Mouse (Mus musculus) gastrocnemius, postnatal 10 days (tissue): ENCODE measurements around the gene Cutc. TPM values are rescaled to one million over a fixed set of nuclear protein-coding genes. Genes with fewer than 3 reads are reported as not detected.

Experiments used
- DNase-seq: peaks from one replicate; pipeline ENCODE4 v3.0.0; 2021; ENCODE audit warnings: mixed read lengths
- total RNA-seq, 2 experiments: library from RNA; stranded (reverse); gene quantifications; 2 replicates each; pipeline ENCODE4 v1.2.3; 2021

Gene Cutc
- total RNA-seq, 2 experiments from 2014 or later = 10.3 to 11.3 TPM

DNA sequence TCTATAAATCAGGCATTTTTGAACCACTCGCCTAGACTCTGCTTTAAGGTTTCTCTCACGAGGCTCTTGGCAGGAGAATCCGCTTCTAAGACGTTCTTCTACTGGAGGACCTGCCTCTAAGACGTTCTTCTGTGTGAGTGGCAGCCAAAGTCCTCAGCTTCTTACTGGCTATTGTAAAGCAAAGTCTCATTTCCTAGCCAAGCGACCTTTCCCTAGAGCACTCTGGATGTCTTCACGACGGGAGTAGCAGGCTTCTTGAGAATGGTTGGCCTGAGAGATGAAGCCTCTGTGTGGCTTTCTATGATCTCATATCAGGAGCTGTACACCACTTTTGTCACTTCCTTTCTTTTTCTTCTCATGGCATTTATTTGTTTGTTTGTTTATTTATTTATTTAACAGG, 42.7 kb downstream of the Cutc start:
- DNase-seq = no peak

DNA sequence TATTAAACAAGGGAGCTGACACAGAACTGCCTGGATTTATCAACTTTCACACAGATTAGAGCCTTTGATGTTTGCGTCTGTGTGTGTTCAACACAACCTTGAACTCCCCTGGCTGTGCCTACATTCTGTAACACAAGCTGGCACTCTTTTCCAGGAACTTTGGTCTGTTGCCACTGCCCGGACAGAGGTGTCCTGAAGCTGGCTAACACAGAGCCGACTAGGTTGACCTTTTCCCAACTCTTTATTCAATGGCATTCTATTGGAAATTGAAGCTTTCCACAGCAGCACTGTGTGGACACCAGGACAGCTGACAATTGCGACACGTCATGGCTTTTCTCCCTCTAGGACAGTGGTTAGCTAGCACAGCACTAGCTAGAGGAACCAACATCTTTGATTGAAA, 44.4 kb downstream of the Cutc start:
- DNase-seq = no peak

DNA sequence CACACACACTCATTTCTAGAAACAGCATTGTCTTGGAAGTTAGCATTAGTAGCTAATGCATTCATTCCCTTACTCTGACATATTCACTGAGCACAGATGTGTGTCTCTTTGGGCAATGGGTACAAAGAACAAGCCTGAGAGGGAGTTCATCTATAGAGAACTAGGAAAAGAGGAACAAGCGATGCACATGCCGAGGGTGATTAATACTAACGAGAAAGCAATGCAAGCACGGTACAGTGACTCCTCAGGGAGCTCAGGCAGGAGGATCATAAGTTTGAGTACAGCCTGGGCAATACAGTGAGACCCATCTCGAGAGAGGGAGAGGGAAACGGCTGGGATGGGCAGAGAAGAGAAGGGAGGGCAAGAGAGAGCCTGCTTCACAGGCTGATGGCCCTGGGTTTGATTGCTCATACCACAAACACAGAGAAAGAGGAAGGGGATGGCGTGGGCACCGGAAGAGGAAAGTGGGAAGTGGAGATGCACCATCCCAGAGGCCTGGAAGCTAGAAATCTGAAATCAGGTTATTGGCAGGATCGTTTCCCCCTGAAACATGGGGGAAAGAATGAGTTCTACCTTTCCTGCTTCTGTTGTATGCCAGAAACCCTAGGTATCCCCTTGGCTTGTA, 48.7 kb downstream of the Cutc start:
- no peak for DNase-seq

DNA sequence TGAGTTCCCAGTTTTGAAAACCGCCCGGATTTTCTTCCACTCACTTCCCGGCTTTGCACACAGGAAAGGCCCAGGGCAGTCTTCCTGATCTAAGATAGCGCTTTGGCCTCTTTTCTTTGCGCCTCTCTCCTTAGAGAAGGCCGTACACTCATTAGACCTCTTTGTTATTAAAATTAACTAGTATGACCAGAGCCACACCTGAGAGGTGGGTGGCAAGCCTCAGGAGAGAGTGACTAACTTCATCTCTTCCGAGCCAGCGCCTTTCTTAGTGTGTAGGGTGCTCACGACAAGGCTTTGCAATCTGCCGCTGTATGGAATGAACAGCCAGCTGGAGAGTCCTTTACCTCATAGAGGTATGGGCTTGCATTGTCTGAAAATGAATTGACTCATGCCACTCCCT, 51.1 kb downstream of the Cutc start:
- DNase-seq = no peak

DNA sequence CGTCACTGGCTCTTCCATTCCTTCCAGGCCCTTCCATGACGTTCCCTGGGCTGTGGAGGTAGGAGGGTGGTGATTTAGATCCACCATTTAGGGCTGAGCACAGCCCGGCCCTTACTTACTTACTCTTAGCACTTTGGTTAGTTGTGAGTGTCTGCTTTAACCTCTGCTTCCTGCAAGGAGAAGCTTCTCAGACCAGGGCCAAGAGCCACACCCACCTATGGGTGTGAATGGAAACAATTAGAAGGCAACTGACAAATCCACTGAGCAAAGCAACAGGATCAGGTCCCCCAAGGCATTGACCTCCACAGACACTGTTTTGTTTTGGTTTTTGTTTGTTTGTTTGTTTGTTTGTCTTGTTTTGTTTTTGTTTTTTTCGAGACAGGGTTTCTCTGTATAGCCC, 56.5 kb downstream of the Cutc start:
- no peak for DNase-seq

DNA sequence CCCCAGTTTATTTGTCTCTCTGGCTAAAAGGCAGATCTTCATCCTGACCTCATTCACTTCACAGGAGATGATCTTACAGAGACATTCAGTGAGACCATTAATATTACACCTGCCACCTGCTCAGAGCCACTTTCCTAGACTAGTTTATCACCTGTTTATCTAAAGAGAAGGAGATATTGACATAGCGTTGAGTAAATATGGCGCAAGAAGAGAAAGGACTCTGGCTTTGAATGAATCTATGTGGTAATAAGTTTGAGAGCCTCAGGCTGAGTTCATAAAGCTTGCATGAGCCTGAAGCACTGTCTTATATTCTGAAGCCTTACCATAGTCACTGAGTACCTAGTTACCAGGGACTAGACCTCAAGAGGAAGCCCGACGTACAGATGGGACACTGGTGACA, 58.6 kb downstream of the Cutc start:
- no peak for DNase-seq

DNA sequence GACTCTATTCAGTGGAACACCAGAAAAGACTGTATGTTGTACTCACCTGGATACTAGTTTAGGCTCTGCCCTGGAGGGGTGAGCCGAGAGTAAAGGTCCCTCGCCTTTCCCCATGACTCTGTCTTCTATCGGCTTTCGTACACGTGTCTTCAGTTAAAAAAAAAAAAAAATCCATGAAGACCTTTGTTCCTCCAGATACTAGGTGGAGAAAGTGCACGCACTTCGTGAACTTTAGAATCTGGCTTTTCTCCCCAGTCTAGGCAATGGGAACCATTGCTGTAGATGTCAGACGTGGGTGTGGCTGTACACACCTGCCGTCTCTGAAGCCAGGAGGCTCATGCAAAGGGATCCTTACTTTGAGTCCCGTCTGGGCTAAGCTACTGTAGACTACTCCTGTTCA, 60.5 kb downstream of the Cutc start:
- no peak for DNase-seq

DNA sequence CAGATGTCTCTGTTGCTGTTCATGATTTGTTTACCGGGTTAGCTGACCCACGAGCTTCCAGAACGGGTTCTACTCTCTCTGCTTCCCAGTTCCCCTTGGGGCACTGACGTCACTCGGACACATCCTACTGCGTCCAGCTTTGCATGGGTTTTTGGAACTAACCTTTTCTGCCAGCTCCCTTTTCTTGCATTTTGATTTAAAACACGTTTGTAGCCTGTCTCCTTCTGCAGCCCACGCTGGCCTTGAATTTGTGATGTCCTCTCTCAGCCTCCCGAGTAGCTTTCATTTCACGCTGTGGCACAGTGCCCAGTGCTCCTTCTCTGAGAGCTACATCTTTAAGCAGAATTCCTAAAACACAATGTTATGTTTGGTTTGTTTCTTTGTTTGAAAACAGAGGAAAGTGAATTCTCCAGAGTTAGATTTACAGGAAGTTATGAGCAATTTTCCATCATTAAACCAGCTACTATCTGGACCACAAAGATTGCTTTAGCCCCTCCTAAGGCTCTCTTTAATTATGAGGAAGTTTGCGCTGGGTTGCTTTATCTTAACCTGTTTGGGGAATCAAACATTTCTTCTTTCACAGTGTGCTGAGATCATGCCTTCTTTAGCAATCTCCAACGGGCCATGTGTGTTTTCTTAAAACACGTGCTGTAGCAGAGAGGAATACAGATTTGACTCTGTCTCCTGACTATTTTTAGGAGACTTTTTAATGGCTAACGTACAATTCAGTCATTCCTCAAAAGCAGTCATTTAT, 63.0 kb downstream of the Cutc start:
- DNase-seq = peak; percentile 38

Other genes starting within 250 kb of the Cutc start
- 100 to 1,000 TPM; 152 to 177 TPM for gene Got1, start 228.4 kb upstream of the Cutc start, total RNA-seq
- not detected for gene Nkx2-3, start 140.7 kb upstream of the Cutc start, total RNA-seq
- gene Slc25a28, start 78.1 kb upstream of the Cutc start, total RNA-seq = 10 to 100 TPM; 18.4 to 21.2 TPM
- 1 to 10 TPM; 3.9 to 7.5 TPM for gene Entpd7, start 63.3 kb upstream of the Cutc start, total RNA-seq
- gene Cox15, start within 50 bp of the Cutc start, total RNA-seq = 10 to 100 TPM; 27.8 to 32.1 TPM
- gene Abcc2, start 29.2 kb downstream of the Cutc start, total RNA-seq = under 1 TPM in 1 of 2 experiments, not detected in 1; 0.18 TPM
- gene Dnmbp, start 187.2 kb downstream of the Cutc start, total RNA-seq = 10 to 100 TPM; 12.8 to 16.3 TPM
- not detected for gene Cpn1, start 233.6 kb downstream of the Cutc start, total RNA-seq